Mouse (Mus musculus) neural tube, embryonic 11.5 days (tissue): ENCODE data around the gene Map2k5. TPM values are rescaled to one million over a fixed set of nuclear protein-coding genes. Genes with fewer than 3 reads are reported as not detected.

Experiments used
- ATAC-seq: fragments of 200-750 bp; cut with Nextera tagmentation; 2 replicates; pipeline ENCODE4 v1.8.0; 2017; ENCODE audit warnings: moderate number of reproducible peaks, mild to moderate bottlenecking, moderate TSS enrichment, moderate library complexity; ENCODE audit not compliant: insufficient read depth, low FRiP score, low TSS enrichment
- DNase-seq: peaks from one replicate; pipeline ENCODE4 v3.0.0-alpha.2; 2015; ENCODE audit warnings: low spot score
- H3K27ac ChIP-seq: fragments of 300-500 bp; sonication (generic); 2 replicates; pipeline ENCODE4 v1.5.1; 2014; ENCODE audit warnings: low read depth, mild to moderate bottlenecking, low read length
- H3K27me3 ChIP-seq: fragments of 300-500 bp; sonication (generic); 2 replicates; pipeline ENCODE4 v1.6.1; 2014; ENCODE audit warnings: mild to moderate bottlenecking, low read length, mixed read lengths; ENCODE audit not compliant: control insufficient read depth, insufficient read depth
- H3K36me3 ChIP-seq: fragments of 300-500 bp; sonication (generic); 2 replicates; pipeline ENCODE4 v1.6.1; 2014; ENCODE audit warnings: mild to moderate bottlenecking, low read length, moderate library complexity, mixed read lengths; ENCODE audit not compliant: control insufficient read depth, insufficient read depth
- H3K4me1 ChIP-seq: fragments of 300-500 bp; sonication (generic); 2 replicates; pipeline ENCODE4 v1.6.1; 2014; ENCODE audit warnings: low read length, mixed read lengths; ENCODE audit not compliant: control insufficient read depth, insufficient read depth
- H3K4me2 ChIP-seq: fragments of 300-500 bp; sonication (generic); 2 replicates; pipeline ENCODE4 v1.6.1; 2014; ENCODE audit warnings: low read depth, mild to moderate bottlenecking, moderate library complexity
- H3K4me3 ChIP-seq: fragments of 300-500 bp; sonication (generic); 2 replicates; pipeline ENCODE4 v1.5.1; 2014; ENCODE audit warnings: low read depth, low read length
- H3K9ac ChIP-seq: fragments of 300-500 bp; sonication (generic); 2 replicates; pipeline ENCODE4 v1.6.1; 2014; ENCODE audit warnings: mild to moderate bottlenecking, low read length
- H3K9me3 ChIP-seq: fragments of 300-500 bp; sonication (generic); 2 replicates; pipeline ENCODE4 v1.6.1; 2016; ENCODE audit warnings: low read length; ENCODE audit not compliant: control insufficient read depth
- WGBS: fragments of 180-500 bp; shearing (Covaris S2); extraction: QIAGEN DNeasy Blood & Tissue Kit; methylation state at CpG from one replicate; pipeline ENCODE4 v1.1.7; 2014; 5-methylcytosine and 5-hydroxymethylcytosine counted together
- polyA plus RNA-seq: library from polyadenylated mRNA; unstranded; fragments of >200 nt; fragmentation: Nextera tagmentation; extraction: Ambion mirVana; gene quantifications from 2 replicates; pipeline ENCODE4 v1.2.1, GENCODE M21; 2014

Gene Map2k5
- polyA plus RNA-seq, 1 experiment from 2014 or later = 41.7 TPM

- Histone ChIP-seq H3K9me3 (no peaks in the 10 kb centered on the region), H3K36me3 (no peaks in the 10 kb centered on the region), H3K9ac (no peak overlapping the region; the same call in 1 of the 2 replicates), H3K4me3 (peak overlapping the region; percentile 22; the same call in 1 of the 2 replicates), H3K4me1 (peaks cover 25% of the 10 kb centered on the region), H3K27me3 (peaks cover 100% of the 10 kb centered on the region), H3K27ac (no peak overlapping the region), H3K4me2 (peak overlapping the region; percentile 30)
- 0% methylated on average over 20 of the region's 20 CpGs for WGBS
- DNase-seq = no peak
- ATAC-seq = no peak
These were observed 230.8 kb downstream of the Map2k5 start for GRCm38 (mm10) chr9:63146856-63147274.

- no peak overlapping the region for H3K27ac ChIP-seq
- WGBS = 1% methylated on average over 45 of the region's 46 CpGs
- H3K4me2 ChIP-seq = peak overlapping the region; percentile 30
- peaks cover 25% of the 10 kb centered on the region for H3K4me1 ChIP-seq
- H3K4me3 ChIP-seq = peak overlapping the region; percentile 22
- no peak for ATAC-seq
- no peaks in the 10 kb centered on the region for H3K9me3 ChIP-seq
- H3K27me3 ChIP-seq = peaks cover 100% of the 10 kb centered on the region
- peak overlapping the region; percentile 32 for H3K9ac ChIP-seq
- DNase-seq = peak; percentile 59
- no peaks in the 10 kb centered on the region for H3K36me3 ChIP-seq
These were observed 231.4 kb downstream of the Map2k5 start for GRCm38 (mm10) chr9:63146126-63146855.

- Histone ChIP-seq H3K4me1 (peaks cover 25% of the 10 kb centered on the region), H3K9ac (peak overlapping the region; percentile 32), H3K4me2 (peak overlapping the region; percentile 30), H3K36me3 (no peaks in the 10 kb centered on the region), H3K9me3 (no peaks in the 10 kb centered on the region), H3K4me3 (peak overlapping the region; percentile 22), H3K27me3 (peaks cover 100% of the 10 kb centered on the region), H3K27ac (0 out of 2 replicates have a peak overlapping the region, but pooled peaks have one; percentile 20)
- DNase-seq = peak; percentile 59
- no peak for ATAC-seq
- WGBS = under 1% methylated on average over 70 of the region's 73 CpGs
These were observed 232.2 kb downstream of the Map2k5 start for GRCm38 (mm10) chr9:63145249-63146125.

- DNase-seq (peak; percentile 53), ATAC-seq (no peak)
- no peaks in the 10 kb centered on the region for H3K9me3 ChIP-seq
- peak overlapping the region; percentile 20 for H3K9ac ChIP-seq
- peak overlapping the region; percentile 22 for H3K4me3 ChIP-seq
- 0 out of 2 replicates have a peak overlapping the region, but pooled peaks have one; percentile 20 for H3K27ac ChIP-seq
- peaks cover 100% of the 10 kb centered on the region for H3K27me3 ChIP-seq
- H3K4me2 ChIP-seq = peak overlapping the region; percentile 22
- 1% methylated on average over 71 of the region's 80 CpGs for WGBS
- no peaks in the 10 kb centered on the region for H3K36me3 ChIP-seq
- peaks cover 22% of the 10 kb centered on the region for H3K4me1 ChIP-seq
These were observed 233.0 kb downstream of the Map2k5 start for GRCm38 (mm10) chr9:63144502-63145248.

- peak; percentile 54 for DNase-seq
These were observed 233.8 kb downstream of the Map2k5 start for GRCm38 (mm10) chr9:63143641-63144501.

GRCm38 (mm10) chr9:63143227-63143626, 234.5 kb downstream of the Map2k5 start:
- peak overlapping the region; percentile 22 for H3K4me3 ChIP-seq
- H3K9me3 ChIP-seq = no peaks in the 10 kb centered on the region
- 0 out of 2 replicates have a peak overlapping the region, but pooled peaks have one; percentile 39 for H3K27ac ChIP-seq
- no peak for DNase-seq
- WGBS = under 1% methylated on average over 25 of the region's 25 CpGs
- peak overlapping the region; percentile 22; the same call in 1 of the 2 replicates for H3K9ac ChIP-seq
- ATAC-seq = no peak
- peaks cover 100% of the 10 kb centered on the region for H3K27me3 ChIP-seq
- peak overlapping the region; percentile 8 for H3K4me2 ChIP-seq
- H3K4me1 ChIP-seq = peaks cover 15% of the 10 kb centered on the region
- no peaks in the 10 kb centered on the region for H3K36me3 ChIP-seq

More at GRCm38 (mm10) chr9:63143641-63144501, 233.8 kb downstream of the Map2k5 start:
- no peaks in the 10 kb centered on the region for H3K36me3 ChIP-seq
- H3K4me3 ChIP-seq = peak overlapping the region; percentile 22
- H3K9me3 ChIP-seq = no peaks in the 10 kb centered on the region
- no peak overlapping the region for H3K27ac ChIP-seq
- no peak for ATAC-seq
- H3K4me1 ChIP-seq = peaks cover 16% of the 10 kb centered on the region
- H3K27me3 ChIP-seq = peaks cover 100% of the 10 kb centered on the region
- H3K4me2 ChIP-seq = peak overlapping the region; percentile 22
- peak overlapping the region; percentile 20 for H3K9ac ChIP-seq
- WGBS = under 1% methylated on average over 47 of the region's 47 CpGs

GRCm38 (mm10) chr9:63142335-63143036, 235.2 kb downstream of the Map2k5 start:
- H3K4me2 ChIP-seq = peak overlapping the region; percentile 24
- no peaks in the 10 kb centered on the region for H3K36me3 ChIP-seq
- under 1% methylated on average over 42 of the region's 42 CpGs for WGBS
- ATAC-seq (no peak), DNase-seq (peak; percentile 49)
- peaks cover 15% of the 10 kb centered on the region for H3K4me1 ChIP-seq
- 0 out of 2 replicates have a peak overlapping the region, but pooled peaks have one; percentile 39 for H3K27ac ChIP-seq
- peaks cover 100% of the 10 kb centered on the region for H3K27me3 ChIP-seq
- H3K9ac ChIP-seq = peak overlapping the region; percentile 1; the same call in 1 of the 2 replicates
- peak overlapping the region; percentile 27 for H3K4me3 ChIP-seq
- no peaks in the 10 kb centered on the region for H3K9me3 ChIP-seq
